Mouse (Mus musculus) hindbrain, postnatal 0 days (tissue): ENCODE results near the gene Usp13. TPM values are rescaled to one million over a fixed set of nuclear protein-coding genes. Genes with fewer than 3 reads are reported as not detected.

Experiments used
- ATAC-seq: fragments of 200-750 bp; cut with Nextera tagmentation; 2 replicates; pipeline ENCODE4 v1.8.0; 2017; ENCODE audit warnings: mild to moderate bottlenecking, moderate TSS enrichment, moderate library complexity
- DNase-seq: peaks from one replicate; pipeline ENCODE4 v3.0.0-alpha.2; 2015; ENCODE audit warnings: low spot score
- H3K27ac ChIP-seq: fragments of 300-500 bp; sonication (generic); 2 replicates; pipeline ENCODE4 v1.5.1; 2014; ENCODE audit warnings: mild to moderate bottlenecking
- H3K27me3 ChIP-seq: fragments of 300-500 bp; sonication (generic); 2 replicates; pipeline ENCODE4 v1.6.1; 2014; ENCODE audit warnings: low read length, mixed read lengths; ENCODE audit not compliant: insufficient read depth
- H3K36me3 ChIP-seq: fragments of 300-500 bp; sonication (generic); 2 replicates; pipeline ENCODE4 v1.6.1; 2014; ENCODE audit warnings: low read length, mixed read lengths; ENCODE audit not compliant: insufficient read depth
- H3K4me1 ChIP-seq: fragments of 300-500 bp; sonication (generic); 2 replicates; pipeline ENCODE4 v1.6.1; 2014; ENCODE audit warnings: antibody characterized with exemption, low read length, mixed read lengths; ENCODE audit not compliant: insufficient read depth
- H3K4me2 ChIP-seq: fragments of 300-500 bp; sonication (generic); 2 replicates; pipeline ENCODE4 v1.6.1; 2014; ENCODE audit warnings: low read depth, mild to moderate bottlenecking, low read length, moderate library complexity, mixed read lengths
- H3K4me3 ChIP-seq: fragments of 300-500 bp; sonication (generic); 2 replicates; pipeline ENCODE4 v1.5.1; 2014; ENCODE audit warnings: low read length
- H3K9ac ChIP-seq: fragments of 300-500 bp; sonication (generic); replicated peaks from 2 replicates; pipeline ENCODE4 v1.6.1; 2014; ENCODE audit warnings: mild to moderate bottlenecking, low read length, moderate library complexity, mixed read lengths
- H3K9me3 ChIP-seq: fragments of 300-500 bp; sonication (generic); 2 replicates; pipeline ENCODE4 v1.6.1; 2016; ENCODE audit warnings: low read length, mixed read lengths
- CTCF ChIP-seq: IDR thresholded peaks from 2 replicates; pipeline ENCODE4 v1.5.1; 2016; ENCODE audit warnings: antibody characterized with exemption, control low read depth, low read depth
- WGBS: fragments of 180-500 bp; shearing (Covaris S2); extraction: QIAGEN DNeasy Blood & Tissue Kit; methylation state at CpG from one replicate; pipeline ENCODE4 v1.1.7; 2014; 5-methylcytosine and 5-hydroxymethylcytosine counted together
- polyA plus RNA-seq: library from polyadenylated mRNA; unstranded; fragments of >200 nt; fragmentation: Nextera tagmentation; extraction: Ambion mirVana; gene quantifications from 2 replicates; pipeline ENCODE4 v1.2.1, GENCODE M21; 2015
- total RNA-seq: library from RNA; depleted of rRNA; stranded (reverse); fragments of >200 nt; gene quantifications from 2 replicates; pipeline ENCODE4 v1.2.3, GENCODE M21; 2014

The Usp13 gene
- total and polyA plus RNA-seq, 2 experiments from 2014 or later, result 10.5 to 14.2 TPM

- Histone ChIP-seq H3K4me1 (no peaks in the 10 kb centered on the region), H3K9ac (no peak overlapping the region), H3K27ac (no peak overlapping the region), H3K9me3 (no peaks in the 10 kb centered on the region), H3K36me3 (no peaks in the 10 kb centered on the region), H3K27me3 (no peaks in the 10 kb centered on the region), H3K4me2 (no peak overlapping the region), H3K4me3 (no peak overlapping the region)
- DNase-seq (no peak), ATAC-seq (no peak)
- WGBS, result 94% methylated on average over 5 of the region's 5 CpGs
- TF ChIP-seq CTCF, result no peak
Measured at GRCm38 (mm10) chr3:32888886-32889285, 71.5 kb downstream of the Usp13 start.

GRCm38 (mm10) chr3:32890174-32890573 lies 72.8 kb downstream of the Usp13 start:
- DNase-seq (no peak), ATAC-seq (no peak)
- no peaks in the 10 kb centered on the region for H3K4me1 ChIP-seq
- no peak overlapping the region for H3K27ac ChIP-seq
- no peak overlapping the region for H3K4me3 ChIP-seq
- no peak overlapping the region for H3K9ac ChIP-seq
- WGBS, result 97% methylated on average over 4 of the region's 4 CpGs
- TF ChIP-seq CTCF, result no peak
- H3K9me3 ChIP-seq, result no peaks in the 10 kb centered on the region
- no peaks in the 10 kb centered on the region; the same call in 1 of the 2 replicates for H3K36me3 ChIP-seq
- H3K27me3 ChIP-seq, result no peaks in the 10 kb centered on the region
- no peak overlapping the region for H3K4me2 ChIP-seq

DNA sequence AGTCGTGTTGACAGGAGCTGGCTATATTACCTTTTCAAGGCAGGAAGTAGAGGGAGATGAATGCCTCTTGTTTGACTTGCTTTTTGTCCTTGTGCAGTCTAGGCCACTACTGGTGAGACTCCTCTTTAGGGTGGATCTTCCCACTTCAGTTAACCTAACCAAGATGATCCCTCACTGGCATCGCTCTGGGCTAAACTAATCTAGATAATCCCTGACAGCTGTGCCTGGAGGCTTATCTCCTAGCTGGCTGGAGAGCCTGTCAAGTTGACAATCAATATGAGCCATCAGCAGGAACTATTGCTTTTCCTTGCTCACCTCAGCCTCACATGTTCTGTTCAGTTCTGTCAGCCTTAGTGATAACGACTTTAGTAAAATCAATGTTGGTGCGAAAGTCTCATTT lies 86.1 kb downstream of the Usp13 start:
- DNase-seq (no peak), ATAC-seq (no peak)
- 63% methylated on average over 4 of the region's 4 CpGs for WGBS
- H3K27ac ChIP-seq, result no peak overlapping the region
- H3K9ac ChIP-seq, result no peak overlapping the region
- no peak for TF ChIP-seq CTCF
- H3K36me3 ChIP-seq, result peaks cover 3% of the 10 kb centered on the region; the same call in 1 of the 2 replicates
- no peak overlapping the region for H3K4me3 ChIP-seq
- no peaks in the 10 kb centered on the region for H3K4me1 ChIP-seq
- no peaks in the 10 kb centered on the region for H3K27me3 ChIP-seq
- no peaks in the 10 kb centered on the region for H3K9me3 ChIP-seq
- H3K4me2 ChIP-seq, result no peak overlapping the region

DNA sequence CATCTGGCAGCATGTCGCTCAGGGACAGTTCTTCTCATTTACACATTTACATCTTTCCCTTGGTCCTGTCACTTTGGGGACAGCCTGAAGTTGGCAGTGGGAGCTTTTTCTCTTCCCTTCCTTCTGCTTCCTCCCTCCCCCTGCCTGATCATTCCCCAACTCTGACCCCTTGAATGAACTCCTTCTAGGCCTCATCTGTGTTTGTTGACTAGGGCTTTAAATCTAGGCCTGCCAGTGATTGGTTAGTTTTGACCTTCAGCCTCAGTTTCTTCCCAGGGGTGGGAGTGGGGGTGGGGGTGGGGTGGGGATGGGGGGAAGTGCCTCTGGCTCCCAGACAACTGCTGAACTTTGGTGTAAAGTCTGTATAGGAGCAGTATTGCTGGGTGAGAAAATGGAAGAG lies 87.3 kb downstream of the Usp13 start:
- H3K9me3 ChIP-seq, result no peaks in the 10 kb centered on the region
- peaks cover 3% of the 10 kb centered on the region; the same call in 1 of the 2 replicates for H3K36me3 ChIP-seq
- DNase-seq (no peak), ATAC-seq (no peak)
- H3K4me3 ChIP-seq, result no peak overlapping the region
- TF ChIP-seq CTCF, result no peak
- H3K27ac ChIP-seq, result no peak overlapping the region
- WGBS, result 85% methylated on average over 1 of the region's 1 CpGs
- no peaks in the 10 kb centered on the region for H3K27me3 ChIP-seq
- H3K4me2 ChIP-seq, result no peak overlapping the region
- no peak overlapping the region for H3K9ac ChIP-seq
- no peaks in the 10 kb centered on the region for H3K4me1 ChIP-seq

DNA sequence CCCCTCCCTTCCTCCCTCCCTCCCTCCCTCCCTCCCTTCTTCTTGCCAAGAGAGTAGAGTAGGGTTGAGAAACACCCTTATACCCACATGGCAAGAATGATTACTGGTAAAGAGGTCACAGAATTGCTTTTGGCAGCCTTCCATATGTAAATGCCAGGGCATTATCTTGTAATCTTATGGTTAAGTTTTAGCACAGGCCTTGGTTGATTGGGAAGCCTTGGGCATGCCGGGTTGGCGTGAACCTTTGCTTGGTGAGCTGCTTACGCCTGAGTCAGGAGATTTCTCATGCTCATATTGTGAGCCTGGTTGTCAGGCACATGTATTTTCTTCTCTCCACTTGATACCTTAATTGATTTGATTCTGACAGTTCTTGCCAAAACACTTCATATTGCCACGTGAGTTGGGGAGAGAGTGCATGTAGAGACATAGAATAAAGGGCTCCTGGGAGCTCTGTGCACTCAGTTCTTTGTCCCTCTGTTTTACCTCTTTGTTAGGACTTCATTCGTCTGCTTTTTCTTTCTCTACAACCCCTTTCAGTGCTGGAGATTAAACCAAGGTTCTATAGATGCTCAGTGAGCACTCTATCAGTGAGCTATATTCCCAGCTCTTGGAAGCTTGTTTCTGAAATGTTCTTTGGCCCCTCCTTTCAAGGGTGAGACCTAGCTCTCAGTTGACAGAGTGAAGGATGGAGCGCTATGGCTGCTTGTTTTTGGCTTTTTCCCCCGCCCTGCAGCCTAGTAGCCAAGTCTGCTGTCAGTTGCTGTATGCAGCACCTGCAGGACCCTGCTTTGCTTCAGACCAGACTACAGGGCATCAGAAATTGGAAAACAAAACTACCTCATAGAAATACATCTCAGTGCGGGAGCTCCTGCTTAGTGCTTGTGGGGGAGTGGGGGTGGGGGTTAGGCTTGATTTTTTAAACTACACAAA lies 88.8 kb downstream of the Usp13 start:
- Histone ChIP-seq H3K9ac (no peak overlapping the region), H3K36me3 (peaks cover 3% of the 10 kb centered on the region; the same call in 1 of the 2 replicates), H3K4me2 (no peak overlapping the region), H3K9me3 (no peaks in the 10 kb centered on the region), H3K27ac (no peak overlapping the region), H3K4me3 (no peak overlapping the region), H3K4me1 (no peaks in the 10 kb centered on the region), H3K27me3 (no peaks in the 10 kb centered on the region)
- no peak for TF ChIP-seq CTCF
- no peak for DNase-seq
- ATAC-seq, result no peak
- 62% methylated on average over 8 of the region's 8 CpGs for WGBS

DNA sequence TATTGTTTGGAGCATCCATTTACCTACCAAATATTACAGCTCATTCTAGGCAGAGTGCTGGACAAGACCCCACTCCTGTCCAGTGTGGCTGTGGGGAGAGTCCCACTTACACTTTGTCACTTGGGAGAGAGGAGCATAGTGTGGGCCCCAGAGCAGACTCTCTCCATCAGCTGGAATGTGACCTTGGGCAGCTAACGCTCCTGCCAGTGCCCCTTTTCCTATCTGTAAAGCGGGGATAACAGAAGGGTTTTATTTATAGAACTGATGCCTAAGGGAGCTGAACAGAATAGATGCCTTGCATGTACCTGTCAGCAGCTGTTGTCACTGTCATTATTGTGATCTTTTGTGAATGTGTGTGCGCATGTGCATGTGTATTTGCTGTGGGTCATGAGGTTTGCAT lies 91.1 kb downstream of the Usp13 start:
- ATAC-seq, result no peak
- H3K36me3 ChIP-seq, result peaks cover 7% of the 10 kb centered on the region; the same call in 1 of the 2 replicates

DNA sequence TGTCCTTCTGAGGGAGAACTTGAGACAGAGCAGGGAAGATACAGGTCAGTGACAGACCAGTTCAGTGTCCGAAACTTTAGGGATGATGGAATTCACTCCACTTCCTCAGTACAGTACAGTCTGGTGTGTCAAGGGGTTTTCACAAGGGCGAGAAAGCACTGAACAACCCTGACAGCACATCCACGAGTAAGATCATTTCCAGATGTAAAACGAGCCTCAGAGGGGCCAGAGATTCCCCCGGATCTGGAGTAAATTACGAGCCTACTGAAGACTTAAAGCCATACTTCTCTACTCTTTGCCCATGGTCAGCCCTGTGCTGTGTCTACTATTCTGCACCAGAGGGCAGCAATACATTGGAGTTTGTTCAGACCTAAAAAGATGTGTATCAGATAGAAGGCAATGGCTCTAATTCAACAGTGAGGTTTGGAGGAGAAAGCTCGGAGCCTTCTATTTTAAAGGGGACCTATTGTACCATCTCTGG lies 92.8 kb downstream of the Usp13 start:
- H3K27ac ChIP-seq, result no peak overlapping the region
- ATAC-seq (peak; percentile 87), DNase-seq (peak; percentile 76)
- no peaks in the 10 kb centered on the region for H3K9me3 ChIP-seq
- peaks cover 7% of the 10 kb centered on the region; the same call in 1 of the 2 replicates for H3K36me3 ChIP-seq
- 70% methylated on average over 7 of the region's 7 CpGs for WGBS
- no peaks in the 10 kb centered on the region for H3K4me1 ChIP-seq
- H3K4me3 ChIP-seq, result no peak overlapping the region
- H3K9ac ChIP-seq, result no peak overlapping the region
- no peak overlapping the region for H3K4me2 ChIP-seq
- TF ChIP-seq CTCF, result peak; percentile 79
- H3K27me3 ChIP-seq, result no peaks in the 10 kb centered on the region

More for the DNA sequence above, 91.1 kb downstream of the Usp13 start:
- WGBS, result 81% methylated on average over 3 of the region's 3 CpGs
- Histone ChIP-seq H3K4me2 (no peak overlapping the region), H3K27me3 (no peaks in the 10 kb centered on the region), H3K4me3 (no peak overlapping the region), H3K4me1 (no peaks in the 10 kb centered on the region), H3K9me3 (no peaks in the 10 kb centered on the region), H3K9ac (no peak overlapping the region), H3K27ac (no peak overlapping the region)
- DNase-seq, result no peak
- TF ChIP-seq CTCF, result no peak
